Mouse (Mus musculus): ENCODE results near the gene Vps13a. TPM values are rescaled to one million over a fixed set of nuclear protein-coding genes. Genes with fewer than 3 reads are reported as not detected.

Vps13a gene
- total RNA-seq, 1 experiment, result 25.7 TPM

DNA sequence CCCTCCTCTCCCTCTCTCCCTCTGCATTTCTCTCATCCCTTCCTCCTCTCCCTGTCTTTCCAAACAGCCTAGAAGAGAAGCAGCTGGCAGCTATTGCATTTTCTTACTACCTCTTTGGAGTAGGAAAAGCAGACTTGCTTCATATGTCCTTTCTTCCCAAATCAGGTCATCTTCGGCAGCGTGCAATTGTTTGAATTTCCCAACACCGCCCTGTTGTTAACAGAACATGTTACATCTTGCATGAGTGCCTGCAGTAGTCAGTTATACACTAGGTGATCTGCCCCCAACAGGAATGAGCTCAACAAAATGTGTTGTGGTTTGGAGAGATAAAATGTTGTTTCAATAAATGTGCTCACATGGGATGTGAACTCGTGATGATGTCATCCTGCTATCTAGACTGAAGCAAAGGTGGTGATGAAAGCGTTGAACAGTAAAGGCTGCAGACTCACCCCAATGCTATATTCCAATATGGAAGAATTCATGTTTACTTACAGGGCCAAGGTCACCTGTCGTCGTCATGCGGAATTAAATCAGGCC, 31.4 kb upstream of the Vps13a start:
- no peak for DNase-seq (ENCODE audit: low read depth, low spot score)
- H3K4me3 ChIP-seq (ENCODE audit: insufficient read depth in 1 of 2, low read depth in 1 of 2, low read length in 2 of 2, poor library complexity in 1 of 2, severe bottlenecking in 1 of 2), result no peak overlapping the region
- in situ Hi-C loops (cut with MboI; ENCODE audit: low sequenced_read_pairs in 2 of 2, unreplicated experiment in 2 of 2), result no loop called here

DNA sequence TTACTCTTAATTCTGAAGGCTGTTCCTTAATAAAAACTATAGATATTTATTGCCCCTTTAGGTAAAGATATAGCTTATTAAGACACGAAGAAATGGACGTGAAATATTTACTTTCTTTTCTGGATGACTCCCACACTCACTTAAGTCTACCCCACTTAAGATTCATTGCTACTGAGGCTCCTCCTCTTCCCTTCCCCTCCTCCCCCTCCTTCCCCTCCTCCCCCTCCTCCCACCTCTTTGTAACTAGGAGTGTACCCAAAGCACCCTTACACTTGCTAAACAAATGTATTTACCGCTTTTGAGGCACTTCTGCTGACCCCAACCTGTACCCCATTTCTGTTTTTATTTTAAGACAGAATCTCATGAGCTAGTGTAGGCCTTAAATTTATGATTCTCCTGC, 24.4 kb upstream of the Vps13a start:
- in situ Hi-C loops (cut with MboI; ENCODE audit: low sequenced_read_pairs in 2 of 2, unreplicated experiment in 2 of 2), result no loop called here
- H3K9ac ChIP-seq (ENCODE audit: insufficient read depth, low read depth, low read length, poor library complexity, severe bottlenecking), result no peak overlapping the region
- TF ChIP-seq HCFC1 (IDR thresholded peaks at IDR 0.05; ENCODE audit: borderline replicate concordance, insufficient read depth, low read length), result no peak
- no peak for TF ChIP-seq CHD2 (IDR thresholded peaks at IDR 0.05; ENCODE audit: low read depth, low read length)
- no peak for TF ChIP-seq ZC3H11A (IDR thresholded peaks at IDR 0.05; ENCODE audit: borderline replicate concordance, low read depth, low read length)
- TF ChIP-seq MAFK (IDR thresholded peaks at IDR 0.05; ENCODE audit: insufficient read depth, low read depth, low read length), result no peak
- TF ChIP-seq ZNF384 (IDR thresholded peaks at IDR 0.05; ENCODE audit: low read depth, low read length), result no peak

More for the DNA sequence above, 31.4 kb upstream of the Vps13a start:
- no peaks in the 10 kb centered on the region for H3K9me3 ChIP-seq (ENCODE audit: control insufficient read depth, insufficient read depth, low read depth, low read length)
- no peaks in the 10 kb centered on the region for H3K4me1 ChIP-seq (ENCODE audit: control insufficient read depth in 2 of 2, insufficient read depth in 2 of 2, low read length in 2 of 2, poor library complexity in 1 of 2)
- H3K27ac ChIP-seq (ENCODE audit: insufficient read depth, low read depth, low read length, poor library complexity, severe bottlenecking), result no peak overlapping the region
- no peaks in the 10 kb centered on the region for H3K36me3 ChIP-seq (ENCODE audit: control insufficient read depth, insufficient read depth, low read length, poor library complexity, severe bottlenecking)
- TF ChIP-seq HCFC1 (IDR thresholded peaks at IDR 0.05; ENCODE audit: borderline replicate concordance, insufficient read depth, low read length), result no peak
- TF ChIP-seq ZC3H11A (IDR thresholded peaks at IDR 0.05; ENCODE audit: borderline replicate concordance, low read depth, low read length), result no peak
- TF ChIP-seq CHD2 (IDR thresholded peaks at IDR 0.05; ENCODE audit: low read depth, low read length), result no peak
- no peak for TF ChIP-seq ZNF384 (IDR thresholded peaks at IDR 0.05; ENCODE audit: low read depth, low read length)
- no peak for TF ChIP-seq MAFK (IDR thresholded peaks at IDR 0.05; ENCODE audit: insufficient read depth, low read depth, low read length)
- H3K9ac ChIP-seq (ENCODE audit: insufficient read depth, low read depth, low read length, poor library complexity, severe bottlenecking), result no peak overlapping the region

DNA sequence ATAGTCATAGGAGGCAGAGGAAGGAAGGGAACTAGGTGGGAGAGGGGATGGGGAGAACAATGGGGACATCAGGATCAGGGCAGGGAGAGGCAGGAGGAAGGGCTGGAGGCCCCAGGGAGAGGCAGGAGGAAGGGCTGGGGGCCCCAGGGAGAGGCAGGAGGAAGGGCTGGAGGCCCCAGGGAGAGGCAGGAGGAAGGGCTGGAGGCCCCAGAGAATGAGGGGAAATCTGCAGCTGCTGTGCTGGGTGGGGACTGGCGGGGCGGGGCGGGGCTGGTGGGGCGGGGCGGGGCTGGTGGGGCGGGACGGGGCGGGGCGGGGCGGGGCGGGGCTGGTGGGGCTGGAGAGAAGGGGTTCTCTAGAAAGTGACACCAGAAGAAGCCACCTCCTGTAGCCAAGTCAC, 23.8 kb upstream of the Vps13a start:
- no peak overlapping the region for H3K27ac ChIP-seq (ENCODE audit: insufficient read depth, low read depth, low read length, poor library complexity, severe bottlenecking)
- in situ Hi-C loops (cut with MboI; ENCODE audit: low sequenced_read_pairs in 2 of 2, unreplicated experiment in 2 of 2), result no loop called here

More for the DNA sequence above, 24.4 kb upstream of the Vps13a start:
- DNase-seq (ENCODE audit: low read depth, low spot score), result no peak
- H3K4me3 ChIP-seq (ENCODE audit: insufficient read depth in 1 of 2, low read depth in 1 of 2, low read length in 2 of 2, poor library complexity in 1 of 2, severe bottlenecking in 1 of 2), result 0 out of 4 replicates have a peak overlapping the region, but pooled peaks of 1 of the 2 experiments have one; percentile 30
- H3K36me3 ChIP-seq (ENCODE audit: control insufficient read depth, insufficient read depth, low read length, poor library complexity, severe bottlenecking), result no peaks in the 10 kb centered on the region
- H3K4me1 ChIP-seq (ENCODE audit: control insufficient read depth in 2 of 2, insufficient read depth in 2 of 2, low read length in 2 of 2, poor library complexity in 1 of 2), result peaks cover 0 to 2% of the 10 kb centered on the region in 2 experiments; a peak in 1 of 4 replicates
- no peak overlapping the region for H3K27ac ChIP-seq (ENCODE audit: insufficient read depth, low read depth, low read length, poor library complexity, severe bottlenecking)
- H3K9me3 ChIP-seq (ENCODE audit: control insufficient read depth, insufficient read depth, low read depth, low read length), result no peaks in the 10 kb centered on the region

DNA sequence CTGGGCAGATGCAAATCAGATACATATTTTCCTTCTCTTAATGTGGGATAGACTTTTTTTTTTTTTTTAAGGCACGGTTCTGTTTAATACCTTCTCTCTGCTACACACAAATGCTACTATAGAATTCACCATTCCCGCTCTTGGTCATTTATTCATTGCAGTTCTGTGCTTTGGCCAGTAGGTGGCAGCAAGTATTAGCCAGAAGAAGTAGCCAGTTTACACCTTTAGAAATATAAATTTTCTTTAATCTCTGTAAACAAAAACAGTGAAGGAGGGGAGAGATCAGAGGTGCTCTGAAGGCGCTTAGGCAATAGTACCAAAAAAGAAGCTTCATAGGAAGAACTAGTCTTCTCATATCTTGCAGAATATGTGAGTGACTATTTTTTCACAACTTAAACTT, 22.0 kb upstream of the Vps13a start:
- DNase-seq (ENCODE audit: low read depth, low spot score), result peak; percentile 39
- TF ChIP-seq ZC3H11A (IDR thresholded peaks at IDR 0.05; ENCODE audit: borderline replicate concordance, low read depth, low read length), result no peak; the same call in 1 of the 2 replicates
- no peak for TF ChIP-seq HCFC1 (IDR thresholded peaks at IDR 0.05; ENCODE audit: borderline replicate concordance, insufficient read depth, low read length)
- 0 out of 2 replicates have a peak, but pooled peaks have one; percentile 35 for TF ChIP-seq ZNF384 (IDR thresholded peaks at IDR 0.05; ENCODE audit: low read depth, low read length)
- Histone ChIP-seq H3K9ac (ENCODE audit: insufficient read depth, low read depth, low read length, poor library complexity, severe bottlenecking) (no peak overlapping the region), H3K9me3 (ENCODE audit: control insufficient read depth, insufficient read depth, low read depth, low read length) (no peaks in the 10 kb centered on the region), H3K27ac (ENCODE audit: insufficient read depth, low read depth, low read length, poor library complexity, severe bottlenecking) (no peak overlapping the region), H3K36me3 (ENCODE audit: control insufficient read depth, insufficient read depth, low read length, poor library complexity, severe bottlenecking) (no peaks in the 10 kb centered on the region), H3K4me1 (ENCODE audit: control insufficient read depth in 2 of 2, insufficient read depth in 2 of 2, low read length in 2 of 2, poor library complexity in 1 of 2) (peaks cover 0 to 2% of the 10 kb centered on the region in 2 experiments; a peak in 1 of 4 replicates), H3K4me3 (ENCODE audit: insufficient read depth in 1 of 2, low read depth in 1 of 2, low read length in 2 of 2, poor library complexity in 1 of 2, severe bottlenecking in 1 of 2) (no peak overlapping the region)
- in situ Hi-C loops (cut with MboI; ENCODE audit: low sequenced_read_pairs in 2 of 2, unreplicated experiment in 2 of 2), result no loop called here

More for the DNA sequence above, 23.8 kb upstream of the Vps13a start:
- H3K4me3 ChIP-seq (ENCODE audit: insufficient read depth in 1 of 2, low read depth in 1 of 2, low read length in 2 of 2, poor library complexity in 1 of 2, severe bottlenecking in 1 of 2), result 0 out of 4 replicates have a peak overlapping the region, but pooled peaks of 1 of the 2 experiments have one; percentile 30
- H3K4me1 ChIP-seq (ENCODE audit: control insufficient read depth in 2 of 2, insufficient read depth in 2 of 2, low read length in 2 of 2, poor library complexity in 1 of 2), result peaks cover 0 to 2% of the 10 kb centered on the region in 2 experiments; a peak in 1 of 4 replicates
- H3K9ac ChIP-seq (ENCODE audit: insufficient read depth, low read depth, low read length, poor library complexity, severe bottlenecking), result no peak overlapping the region
- H3K36me3 ChIP-seq (ENCODE audit: control insufficient read depth, insufficient read depth, low read length, poor library complexity, severe bottlenecking), result no peaks in the 10 kb centered on the region
- no peak for DNase-seq (ENCODE audit: low read depth, low spot score)
- no peaks in the 10 kb centered on the region for H3K9me3 ChIP-seq (ENCODE audit: control insufficient read depth, insufficient read depth, low read depth, low read length)
- TF ChIP-seq HCFC1 (IDR thresholded peaks at IDR 0.05; ENCODE audit: borderline replicate concordance, insufficient read depth, low read length) (no peak), ZC3H11A (IDR thresholded peaks at IDR 0.05; ENCODE audit: borderline replicate concordance, low read depth, low read length) (no peak), ZNF384 (IDR thresholded peaks at IDR 0.05; ENCODE audit: low read depth, low read length) (no peak), CHD2 (IDR thresholded peaks at IDR 0.05; ENCODE audit: low read depth, low read length) (no peak), MAFK (IDR thresholded peaks at IDR 0.05; ENCODE audit: insufficient read depth, low read depth, low read length) (no peak)

Data from ES-E14 (cell line).